Mouse (Mus musculus) activated CD4-positive, CD25-positive, alpha-beta regulatory T cell, adult 4 months (primary cell): ENCODE measurements around the gene Tom1l2. TPM values are rescaled to one million over a fixed set of nuclear protein-coding genes. Genes with fewer than 3 reads are reported as not detected.

ENCODE experiments used
- ATAC-seq: one replicate; pipeline ENCODE4 v1.8.0; 2017
- polyA plus RNA-seq, 2 experiments: library from polyadenylated mRNA; unstranded; fragments of 100-300 nt; shearing (Covaris generic); gene quantifications; one replicate each; pipeline ENCODE4 v1.2.1; 2017

Gene Tom1l2
- polyA plus RNA-seq, 2 experiments from 2014 or later: 15.2 to 20.8 TPM

GRCm38 (mm10) chr11:60345868-60346267 is 6.8 kb downstream of the Tom1l2 start:
- no peak for ATAC-seq

- no peak for ATAC-seq
These were observed 13.3 kb downstream of the Tom1l2 start for GRCm38 (mm10) chr11:60339361-60339760.

- ATAC-seq: no peak
These were observed 14.4 kb downstream of the Tom1l2 start for GRCm38 (mm10) chr11:60338291-60338690.

GRCm38 (mm10) chr11:60335771-60336170 is 16.9 kb downstream of the Tom1l2 start:
- ATAC-seq: no peak

- no peak for ATAC-seq
These were observed 18.6 kb downstream of the Tom1l2 start for GRCm38 (mm10) chr11:60334124-60334523.

- ATAC-seq: no peak
These were observed 19.2 kb downstream of the Tom1l2 start for GRCm38 (mm10) chr11:60333461-60333860.

- ATAC-seq: no peak
These were observed 22.2 kb downstream of the Tom1l2 start for GRCm38 (mm10) chr11:60330551-60330950.

GRCm38 (mm10) chr11:60323731-60324130 is 29.0 kb downstream of the Tom1l2 start:
- no peak for ATAC-seq

- no peak for ATAC-seq
These were observed 31.3 kb downstream of the Tom1l2 start for GRCm38 (mm10) chr11:60321438-60321837.

GRCm38 (mm10) chr11:60320426-60321037 is 32.2 kb downstream of the Tom1l2 start:
- no peak for ATAC-seq

- no peak for ATAC-seq
These were observed 33.2 kb downstream of the Tom1l2 start for GRCm38 (mm10) chr11:60319257-60320066.

- no peak for ATAC-seq
These were observed 34.0 kb downstream of the Tom1l2 start for GRCm38 (mm10) chr11:60318716-60319115.

GRCm38 (mm10) chr11:60317376-60318102 is 35.2 kb downstream of the Tom1l2 start:
- ATAC-seq: no peak

GRCm38 (mm10) chr11:60316883-60317282 is 35.8 kb downstream of the Tom1l2 start:
- ATAC-seq: no peak

- ATAC-seq: no peak
These were observed 36.5 kb downstream of the Tom1l2 start for GRCm38 (mm10) chr11:60316250-60316649.

GRCm38 (mm10) chr11:60311025-60311854 is 41.5 kb downstream of the Tom1l2 start:
- ATAC-seq: no peak

GRCm38 (mm10) chr11:60309875-60310274 is 42.8 kb downstream of the Tom1l2 start:
- no peak for ATAC-seq

- ATAC-seq: no peak
These were observed 44.1 kb downstream of the Tom1l2 start for GRCm38 (mm10) chr11:60308506-60309116.

GRCm38 (mm10) chr11:60308061-60308460 is 44.6 kb downstream of the Tom1l2 start:
- ATAC-seq: no peak

GRCm38 (mm10) chr11:60307375-60307825 is 45.3 kb downstream of the Tom1l2 start:
- no peak for ATAC-seq

GRCm38 (mm10) chr11:60306834-60307233 is 45.9 kb downstream of the Tom1l2 start:
- ATAC-seq: no peak

- ATAC-seq: peak; percentile 86
These were observed 47.1 kb downstream of the Tom1l2 start for GRCm38 (mm10) chr11:60305611-60306010.
